ENCODE assay signal across 20 mouse cellular contexts in genomic region chr19:44749061-44749990, GRCm38 (mm10). TPM values are rescaled to one million over a fixed set of nuclear protein-coding genes. Genes with fewer than 3 reads are reported as not detected.
DNase-seq lines count a peak whose midpoint lies in the region; ATAC-seq and TF ChIP-seq lines count a peak whose summit lies in the region.
"Had no signal": no experiment of that assay in that cellular context is flagged by ENCODE, and none has a peak within 500 bp of the region (broad histone marks: within the 10 kb centered on the region; RNA-seq: fewer than 3 reads in every experiment).

No protein-coding gene starts in this region.

- peak overlapping the region; percentile 42 for H3K4me2 ChIP-seq in hindbrain, postnatal 0 days (ENCODE audit: low read depth, low read length)
- peak overlapping the region; percentile 36 for H3K4me2 ChIP-seq in neural tube, embryonic 11.5 days (ENCODE audit: low read depth)

- H3K9ac ChIP-seq in hindbrain, postnatal 0 days (replicated peaks; ENCODE audit: low read length): peak overlapping the region; percentile 15; the same call in 1 of the 2 replicates
- no peak overlapping the region for H3K9ac ChIP-seq in neural tube, embryonic 11.5 days (ENCODE audit: low read length)
- H3K9ac ChIP-seq: forebrain, embryonic 12.5 days; liver, postnatal 0 days; stomach, embryonic 15.5 days had no signal

- 2% methylated on average over 18 of the region's 18 CpGs for WGBS in hindbrain, postnatal 0 days
- under 1% methylated on average over 18 of the region's 18 CpGs for WGBS in neural tube, embryonic 11.5 days

- peak overlapping the region; percentile 70 for H3K4me3 ChIP-seq in gastrocnemius, adult 2 months
- H3K4me3 ChIP-seq in hindbrain, postnatal 0 days (ENCODE audit: low read length): peak overlapping the region; percentile 22
- peak overlapping the region; percentile 10; the same call in 1 of the 2 replicates for H3K4me3 ChIP-seq in neural tube, embryonic 11.5 days (ENCODE audit: low read depth, low read length)

- peak overlapping the region; percentile 82 for H3K27ac ChIP-seq in gastrocnemius, adult 2 months
- peak overlapping the region; percentile 42; the same call in 1 of the 2 replicates for H3K27ac ChIP-seq in hindbrain, postnatal 0 days
- peak overlapping the region; percentile 20; the same call in 1 of the 2 replicates for H3K27ac ChIP-seq in neural tube, embryonic 11.5 days (ENCODE audit: low read depth, low read length)
- H3K27ac ChIP-seq: forebrain, embryonic 12.5 days; heart, embryonic 10.5 days; limb, embryonic 12.5 days; stomach, embryonic 15.5 days had no signal

- H3K27me3 ChIP-seq in hindbrain, postnatal 0 days (ENCODE audit: insufficient read depth, low read length): peaks cover 92% of the 10 kb centered on the region
- H3K27me3 ChIP-seq in neural tube, embryonic 11.5 days (ENCODE audit: control insufficient read depth, insufficient read depth, low read length): peaks cover 98% of the 10 kb centered on the region

- H3K9me3 ChIP-seq in hindbrain, postnatal 0 days (ENCODE audit: low read length): no peaks in the 10 kb centered on the region
- no peaks in the 10 kb centered on the region for H3K9me3 ChIP-seq in neural tube, embryonic 11.5 days (ENCODE audit: control insufficient read depth, low read length)
- H3K9me3 ChIP-seq: forebrain, embryonic 12.5 days; heart, embryonic 10.5 days; limb, embryonic 12.5 days; stomach, embryonic 15.5 days had no signal

- no peak for DNase-seq in gastrocnemius, adult 2 months
- DNase-seq in gastrocnemius, postnatal 25 days: no peak
- DNase-seq in embryo, embryonic 11 days: peak; percentile 38
- no peak for DNase-seq in hindbrain, postnatal 0 days (ENCODE audit: low spot score)
- DNase-seq in neural tube, embryonic 11.5 days (ENCODE audit: low spot score): peak; percentile 44
- no peak for DNase-seq in thymus, postnatal 4 days
- no peak for DNase-seq in adrenal gland, postnatal 25 days
- DNase-seq: adrenal gland, adult 8-10 months; cerebellum, postnatal 14 days; liver, postnatal 0 days; lung, postnatal 4 days; thymus, postnatal 14 days had no signal

- ATAC-seq in hindbrain, postnatal 0 days: no peak
- peak; percentile 65; the same call in 1 of the 2 replicates for ATAC-seq in neural tube, embryonic 11.5 days (ENCODE audit: insufficient read depth, low FRiP score, low TSS enrichment)
- no peak for ATAC-seq in inflammation-experienced regulatory T-cells, adult 6 months
- ATAC-seq: midbrain, embryonic 16.5 days had no signal

- no peaks in the 10 kb centered on the region for H3K36me3 ChIP-seq in hindbrain, postnatal 0 days (ENCODE audit: insufficient read depth, low read length)
- no peaks in the 10 kb centered on the region for H3K36me3 ChIP-seq in neural tube, embryonic 11.5 days (ENCODE audit: control insufficient read depth, insufficient read depth, low read length)
- H3K36me3 ChIP-seq: forebrain, embryonic 12.5 days; heart, embryonic 10.5 days; limb, embryonic 12.5 days; stomach, embryonic 15.5 days had no signal

- TF ChIP-seq CTCF in gastrocnemius, adult 2 months (IDR thresholded peaks at IDR 0.05): no peak
- no peak for TF ChIP-seq CTCF in hindbrain, postnatal 0 days (IDR thresholded peaks at IDR 0.05; ENCODE audit: low read depth)

- no peaks in the 10 kb centered on the region for H3K4me1 ChIP-seq in hindbrain, postnatal 0 days (ENCODE audit: insufficient read depth, low read length)
- H3K4me1 ChIP-seq in neural tube, embryonic 11.5 days (ENCODE audit: control insufficient read depth, insufficient read depth, low read length): no peaks in the 10 kb centered on the region

- intact Hi-C loops in gastrocnemius, adult 2 months (cut with DNase I): no loop called here

RNA-seq across cellular contexts. Expression of gene Pax2, which starts 6.5 kb away (rescaled TPM):
- not detected for total RNA-seq in gastrocnemius, adult 2 months (2021)
- total RNA-seq in gastrocnemius, postnatal 25 days (2021): not detected
- 8.1 and 9.0 TPM in 2 replicates for total RNA-seq in hindbrain, postnatal 0 days (2014; rRNA removed)
- 9.6 and 11.2 TPM in 2 replicates for polyA plus RNA-seq in hindbrain, postnatal 0 days (2015; fragmentation: Nextera tagmentation; extraction: Ambion mirVana)
- 7.4 and 8.0 TPM in 2 replicates for polyA plus RNA-seq in neural tube, embryonic 11.5 days (2014; fragmentation: Nextera tagmentation; extraction: Ambion mirVana)
- polyA plus RNA-seq in inflammation-experienced regulatory T-cells, adult 6 months (2017; shearing (Covaris generic)): not detected
- not detected in 2 replicates for total RNA-seq in adrenal gland, postnatal 25 days (2021)
- total RNA-seq: adrenal gland, adult 8-10 months; gastrocnemius, adult 8-10 months; heart, postnatal 25 days had no signal
- polyA plus RNA-seq: limb, embryonic 12.5 days; liver, postnatal 0 days; stomach, embryonic 15.5 days had no signal

Comparison
In these comparisons a context has a peak if more than half of its experiments do, and no peak if none do; other contexts are left out.
1. DNase-seq: peak in embryo, embryonic 11 days (single experiment) and neural tube, embryonic 11.5 days (single experiment); none in gastrocnemius, adult 2 months (single experiment), gastrocnemius, postnatal 25 days (single experiment), hindbrain, postnatal 0 days (single experiment), thymus, postnatal 4 days (single experiment) and adrenal gland, postnatal 25 days (single experiment).
2. H3K27ac ChIP-seq: peak in every context shown above with its lines; median percentile 82 in gastrocnemius, adult 2 months; 42 in hindbrain, postnatal 0 days; 20 in neural tube, embryonic 11.5 days.
3. H3K4me3 ChIP-seq: peak in every context shown above with its lines; median percentile 70 in gastrocnemius, adult 2 months; 22 in hindbrain, postnatal 0 days; 10 in neural tube, embryonic 11.5 days.